In the genomic region with DNA sequence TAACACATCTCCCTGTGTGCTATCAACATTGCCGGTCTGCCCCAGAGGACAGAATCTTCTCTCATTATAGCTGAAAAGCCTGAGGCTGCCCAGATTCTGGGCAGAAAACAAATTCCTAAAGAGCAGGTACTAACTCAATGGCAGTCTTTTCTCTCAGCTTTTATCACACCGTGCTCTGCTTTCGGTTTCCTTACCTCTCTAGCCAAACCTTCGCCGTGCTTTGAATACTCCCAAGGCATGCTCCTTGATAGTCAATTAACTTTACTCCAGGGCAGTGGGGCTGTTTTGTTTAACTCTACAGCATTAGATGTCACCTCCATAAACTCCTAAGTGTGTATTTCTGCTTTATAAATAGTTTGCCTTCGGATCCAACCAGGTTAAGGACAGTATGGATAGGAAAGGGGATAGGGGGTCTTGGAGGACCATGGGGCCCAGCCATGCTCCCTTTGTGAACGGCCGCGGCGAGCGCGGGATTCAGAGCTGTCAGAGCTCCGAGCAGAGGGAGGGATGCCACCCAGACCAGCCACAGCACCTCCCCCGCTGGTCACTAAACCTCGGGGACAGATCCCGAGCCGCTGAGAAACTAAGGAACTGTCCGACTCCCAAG, we compare ENCODE assay signal across 8 mouse cellular contexts. TPM values are rescaled to one million over a fixed set of nuclear protein-coding genes. Genes with fewer than 3 reads are reported as not detected.
A peak's percentile ranks its signal among the peaks of the same experiment; 100 is the strongest.
DNase-seq lines count a peak whose midpoint lies in the region; ATAC-seq and TF ChIP-seq lines count a peak whose summit lies in the region.

No protein-coding gene starts in this region.

- peaks cover 3% of the 10 kb centered on the region; the same call in 1 of the 2 replicates for H3K27me3 ChIP-seq in kidney, embryonic 14.5 days (ENCODE audit: control insufficient read depth, insufficient read depth, low read length)
- 0 out of 2 replicates have a peak, but pooled peaks cover 8% of the 10 kb centered on the region for H3K27me3 ChIP-seq in lung, postnatal 0 days (replicated peaks; ENCODE audit: insufficient read depth, low read length)

- no peak for TF ChIP-seq EP300 in lung, postnatal 0 days (IDR thresholded peaks at IDR 0.05)

- no peak for TF ChIP-seq CTCF in lung, postnatal 0 days (IDR thresholded peaks at IDR 0.05)

- H3K4me3 ChIP-seq in kidney, embryonic 14.5 days (ENCODE audit: low read length), result peak overlapping the region; percentile 98
- peak overlapping the region; percentile 99 for H3K4me3 ChIP-seq in lung, postnatal 0 days (ENCODE audit: low read depth, low read length)

- under 1% methylated on average over 18 of the region's 18 CpGs for WGBS in kidney, embryonic 14.5 days
- under 1% methylated on average over 18 of the region's 18 CpGs for WGBS in lung, postnatal 0 days

- H3K9me3 ChIP-seq in kidney, embryonic 14.5 days (ENCODE audit: control insufficient read depth, low read length), result no peaks in the 10 kb centered on the region
- no peaks in the 10 kb centered on the region for H3K9me3 ChIP-seq in lung, postnatal 0 days (ENCODE audit: low read length)

- H3K4me2 ChIP-seq in kidney, embryonic 14.5 days (replicated peaks; ENCODE audit: low read depth, low read length), result peak overlapping the region; percentile 73
- peak overlapping the region; percentile 79 for H3K4me2 ChIP-seq in lung, postnatal 0 days (replicated peaks; ENCODE audit: low read depth, low read length)

- peak overlapping the region; percentile 98 for H3K27ac ChIP-seq in kidney, embryonic 14.5 days (ENCODE audit: low read depth, low read length)
- peak overlapping the region; percentile 98 for H3K27ac ChIP-seq in lung, postnatal 0 days (ENCODE audit: low read length)

- no peak for ATAC-seq in kidney, embryonic 14.5 days (ENCODE audit: low FRiP score, low TSS enrichment)
- ATAC-seq in hematopoietic stem cell, adult 5-6 weeks (replicated peaks in 1 of 2; ENCODE audit: insufficient read depth in 1 of 2, low FRiP score in 2 of 2, low TSS enrichment in 1 of 2, low read depth in 1 of 2, poor library complexity in 2 of 2, severe bottlenecking in 2 of 2), result peak; percentile 40 to 63
- no peak for ATAC-seq in lung, postnatal 0 days

- peaks cover 14% of the 10 kb centered on the region for H3K4me1 ChIP-seq in kidney, embryonic 14.5 days (ENCODE audit: control insufficient read depth, insufficient read depth, low read length)
- H3K4me1 ChIP-seq in lung, postnatal 0 days (ENCODE audit: insufficient read depth, low read depth, low read length), result peaks cover 4% of the 10 kb centered on the region; the same call in 1 of the 2 replicates

- DNase-seq in kidney, postnatal 10 days, result no peak
- peak; percentile 20 for DNase-seq in NIH3T3 (ENCODE audit: low read depth)
- peak; percentile 50 for DNase-seq in lung, postnatal 0 days (ENCODE audit: low spot score)
- DNase-seq in urinary bladder, postnatal 36 days (ENCODE audit: low spot score in 2 of 2), result no peak
- no peak for DNase-seq in right cerebral cortex, postnatal 4 days
- no peak for DNase-seq in kidney, postnatal 25 days

- peaks cover 30% of the 10 kb centered on the region for H3K36me3 ChIP-seq in kidney, embryonic 14.5 days (ENCODE audit: control insufficient read depth, insufficient read depth, low read length)
- H3K36me3 ChIP-seq in lung, postnatal 0 days (ENCODE audit: insufficient read depth, low read length), result 0 out of 2 replicates have a peak, but pooled peaks cover 2% of the 10 kb centered on the region

- H3K9ac ChIP-seq in kidney, embryonic 14.5 days (ENCODE audit: low read depth, low read length), result peak overlapping the region; percentile 100
- H3K9ac ChIP-seq in lung, postnatal 0 days (replicated peaks; ENCODE audit: low read depth), result peak overlapping the region; percentile 100

RNA-seq across cellular contexts. Expression of a gene that starts 0.7 kb away (rescaled TPM):
- polyA plus RNA-seq in kidney, embryonic 14.5 days (2014; fragmentation: Nextera tagmentation; extraction: Ambion mirVana), result 215 and 243 TPM in 2 replicates
- 272 and 354 TPM in 2 replicates for total RNA-seq in hematopoietic stem cell, adult 5-6 weeks (2017)
- polyA plus RNA-seq in lung, postnatal 0 days (2015; fragmentation: Nextera tagmentation; extraction: Ambion mirVana), result 59.2 and 77.6 TPM in 2 replicates

RNA-seq across cellular contexts. Expression of a gene that starts 12.7 kb away (rescaled TPM):
- polyA plus RNA-seq in kidney, embryonic 14.5 days (2014; fragmentation: Nextera tagmentation; extraction: Ambion mirVana), result 0.07 TPM in 1 of 2 replicates, not detected in the other
- total RNA-seq in hematopoietic stem cell, adult 5-6 weeks (2017), result not detected in 2 replicates
- not detected in 2 replicates for polyA plus RNA-seq in lung, postnatal 0 days (2015; fragmentation: Nextera tagmentation; extraction: Ambion mirVana)

RNA-seq across cellular contexts. Expression of a gene that starts 56.5 kb away (rescaled TPM):
- polyA plus RNA-seq in kidney, embryonic 14.5 days (2014; fragmentation: Nextera tagmentation; extraction: Ambion mirVana), result 0.97 and 2.5 TPM in 2 replicates
- total RNA-seq in hematopoietic stem cell, adult 5-6 weeks (2017), result not detected in 2 replicates
- 0.05 and 0.08 TPM in 2 replicates for polyA plus RNA-seq in lung, postnatal 0 days (2015; fragmentation: Nextera tagmentation; extraction: Ambion mirVana)

Comparison
In these comparisons a context has a peak if more than half of its experiments do, and no peak if none do; other contexts are left out.
1. ATAC-seq: peak in hematopoietic stem cell, adult 5-6 weeks (2 of 2); none in kidney, embryonic 14.5 days (single experiment) and lung, postnatal 0 days (single experiment).
2. DNase-seq: peak in NIH3T3 (single experiment) and lung, postnatal 0 days (single experiment); none in kidney, postnatal 10 days (single experiment), urinary bladder, postnatal 36 days (0 of 2), right cerebral cortex, postnatal 4 days (single experiment) and kidney, postnatal 25 days (0 of 2).